Mouse (Mus musculus): ENCODE measurements around the gene Sgsm1. TPM values are rescaled to one million over a fixed set of nuclear protein-coding genes. Genes with fewer than 3 reads are reported as not detected.

Gene Sgsm1
- total RNA-seq, 2 experiments from 2014 or later, result 0.13 to 0.67 TPM

Small RNA genes within 50 kb of the gene (microRNA-seq; reads per million reads assigned to microRNA genes)
- gene Mir7229 (ENCODE audit: borderline replicate concordance in 2 of 2) (0 reads per million in 2 experiments), gene Mir7230 (ENCODE audit: borderline replicate concordance in 2 of 2) (0 reads per million in 2 experiments)

Other genes with a start within 250 kb of the Sgsm1 start
- not detected for gene Crybb2, start 240.7 kb downstream of the Sgsm1 start, total RNA-seq (2021)
- gene Crybb3, start 229.2 kb downstream of the Sgsm1 start, total RNA-seq (2021), result 1 to 10 TPM in 1 of 2 experiments, under 1 TPM in 1; 0.62 to 1.5 TPM
- gene 2900026A02Rik, start 89.5 kb downstream of the Sgsm1 start, total RNA-seq (2021), result 10 to 100 TPM; 25.7 to 28.0 TPM
- not detected for gene Tmem211, start 83.9 kb downstream of the Sgsm1 start, total RNA-seq (2021)
- not detected for gene Aym1, start 46.5 kb upstream of the Sgsm1 start, total RNA-seq (2021)
- gene Wscd2, start 179.5 kb upstream of the Sgsm1 start, total RNA-seq (2021), result under 1 TPM; 0.31 to 0.46 TPM

Data from gastrocnemius, postnatal 25 days (tissue).